Mouse (Mus musculus) CD4-positive helper T cell, adult 2 months (primary cell): ENCODE results near the gene Rxra.

Experiments
- DNase-seq: peaks from one replicate; pipeline ENCODE4 v3.0.0-alpha.2; 2012; ENCODE audit warnings: low read depth, missing footprints, low spot score

The Rxra gene

GRCm38 (mm10) chr2:27736802-27737201 is 60.6 kb downstream of the Rxra start:
- no peak for DNase-seq

- DNase-seq = no peak
Observed at GRCm38 (mm10) chr2:27738396-27738795, 62.2 kb downstream of the Rxra start.

- no peak for DNase-seq
Observed at GRCm38 (mm10) chr2:27740091-27740608, 63.9 kb downstream of the Rxra start.

GRCm38 (mm10) chr2:27743177-27743576 is 66.9 kb downstream of the Rxra start:
- DNase-seq = no peak

GRCm38 (mm10) chr2:27743863-27744611 is 67.8 kb downstream of the Rxra start:
- no peak for DNase-seq

GRCm38 (mm10) chr2:27744612-27745351 is 68.5 kb downstream of the Rxra start:
- peak; percentile 51 for DNase-seq

GRCm38 (mm10) chr2:27745673-27746620 is 69.7 kb downstream of the Rxra start:
- DNase-seq = no peak

GRCm38 (mm10) chr2:27746854-27747253 is 70.6 kb downstream of the Rxra start:
- DNase-seq = no peak

- DNase-seq = no peak
Observed at GRCm38 (mm10) chr2:27748984-27749383, 72.7 kb downstream of the Rxra start.

GRCm38 (mm10) chr2:27750399-27751134 is 74.3 kb downstream of the Rxra start:
- no peak for DNase-seq

- DNase-seq = no peak
Observed at GRCm38 (mm10) chr2:27751135-27751519, 74.9 kb downstream of the Rxra start.

- no peak for DNase-seq
Observed at GRCm38 (mm10) chr2:27751803-27752202, 75.6 kb downstream of the Rxra start.

- DNase-seq = no peak
Observed at GRCm38 (mm10) chr2:27754094-27754493, 77.9 kb downstream of the Rxra start.

- DNase-seq = no peak
Observed at GRCm38 (mm10) chr2:27755986-27756641, 79.9 kb downstream of the Rxra start.

GRCm38 (mm10) chr2:27758414-27759301 is 82.4 kb downstream of the Rxra start:
- DNase-seq = no peak

GRCm38 (mm10) chr2:27759431-27759830 is 83.2 kb downstream of the Rxra start:
- no peak for DNase-seq

GRCm38 (mm10) chr2:27761260-27761995 is 85.2 kb downstream of the Rxra start:
- DNase-seq = no peak

GRCm38 (mm10) chr2:27761996-27762340 is 85.7 kb downstream of the Rxra start:
- no peak for DNase-seq

GRCm38 (mm10) chr2:27762509-27762908 is 86.3 kb downstream of the Rxra start:
- no peak for DNase-seq
